Mouse (Mus musculus): ENCODE measurements around the gene Ppp1r14b. TPM values are rescaled to one million over a fixed set of nuclear protein-coding genes. Genes with fewer than 3 reads are reported as not detected.

Gene Ppp1r14b
- polyA plus RNA-seq, 1 experiment = 47.1 TPM

DNA sequence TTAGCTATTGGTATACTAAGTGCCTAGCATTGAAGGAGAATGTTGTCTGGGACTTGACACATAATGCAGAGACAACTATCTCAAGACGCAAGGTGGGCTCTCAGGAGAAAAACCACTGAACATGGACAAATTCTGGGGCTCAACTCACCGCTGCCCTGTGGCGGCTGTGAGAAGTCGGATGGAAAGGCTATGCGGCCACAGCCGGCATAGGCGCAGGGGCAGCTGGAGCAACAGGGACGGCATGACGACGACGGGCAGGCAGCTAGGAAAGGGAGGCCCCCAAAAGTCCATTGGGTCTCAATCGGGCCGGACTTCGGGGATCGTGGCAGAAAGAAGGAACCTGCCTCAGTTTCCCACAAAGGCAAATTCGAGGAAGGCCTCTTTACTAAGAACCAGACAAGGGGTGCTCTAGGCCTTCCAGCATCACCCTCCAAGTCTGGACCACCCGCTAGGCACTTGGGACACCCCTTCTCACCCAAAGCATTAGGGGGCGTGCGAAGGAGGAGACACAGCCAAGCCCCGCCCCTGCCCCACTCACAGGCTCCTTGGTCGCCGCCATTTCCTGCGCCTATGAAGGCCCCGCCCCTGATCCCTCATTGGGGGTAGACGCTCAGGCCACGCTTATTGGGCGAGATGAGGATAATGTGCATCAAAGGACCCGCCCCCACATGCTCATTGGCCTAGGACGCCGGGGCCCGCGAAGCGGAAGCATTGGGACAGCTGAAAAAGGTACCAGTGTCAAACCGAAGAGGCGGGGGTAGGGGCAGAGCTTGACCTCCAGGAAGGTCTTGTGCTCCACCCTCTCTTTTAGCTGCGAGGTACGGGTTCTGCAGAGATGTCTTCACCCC, 17.5 kb downstream of the Ppp1r14b start, which contains the start of gene Dnajc4:
TSS of gene Dnajc4 (minus strand) at position 562 of the 848 bp plus-strand sequence.
- TF ChIP-seq POLR2A (IDR thresholded peaks at IDR 0.05; ENCODE audit: borderline replicate concordance, extremely low read depth, low read depth, low read length) (peak; percentile 56; the same call in 1 of the 2 replicates), CTCF (IDR thresholded peaks at IDR 0.05; ENCODE audit: insufficient read depth, low read length) (no peak)
- DNase-seq = peak; percentile 91
- H3K4me1 ChIP-seq (ENCODE audit: control insufficient read depth, insufficient read depth, low read length) = peaks cover 23% of the 10 kb centered on the region
- 1% methylated on average over 37 of the region's 37 CpGs for WGBS
- H3K4me3 ChIP-seq (replicated peaks; ENCODE audit: extremely low read depth, low read depth, low read length) = peak within 1 kb of the TSS; percentile 94

- Histone ChIP-seq H3K4me1 (ENCODE audit: control insufficient read depth, insufficient read depth, low read length) (peaks cover 19% of the 10 kb centered on the region), H3K4me3 (replicated peaks; ENCODE audit: extremely low read depth, low read depth, low read length) (peak overlapping the region; percentile 75)
- no peak for DNase-seq
- 63% methylated on average over 14 of the region's 14 CpGs for WGBS
- TF ChIP-seq CTCF (IDR thresholded peaks at IDR 0.05; ENCODE audit: insufficient read depth, low read length) (no peak), POLR2A (IDR thresholded peaks at IDR 0.05; ENCODE audit: borderline replicate concordance, extremely low read depth, low read depth, low read length) (no peak)
Measured at GRCm38 (mm10) chr19:6993011-6993770, 18.4 kb downstream of the Ppp1r14b start.

DNA sequence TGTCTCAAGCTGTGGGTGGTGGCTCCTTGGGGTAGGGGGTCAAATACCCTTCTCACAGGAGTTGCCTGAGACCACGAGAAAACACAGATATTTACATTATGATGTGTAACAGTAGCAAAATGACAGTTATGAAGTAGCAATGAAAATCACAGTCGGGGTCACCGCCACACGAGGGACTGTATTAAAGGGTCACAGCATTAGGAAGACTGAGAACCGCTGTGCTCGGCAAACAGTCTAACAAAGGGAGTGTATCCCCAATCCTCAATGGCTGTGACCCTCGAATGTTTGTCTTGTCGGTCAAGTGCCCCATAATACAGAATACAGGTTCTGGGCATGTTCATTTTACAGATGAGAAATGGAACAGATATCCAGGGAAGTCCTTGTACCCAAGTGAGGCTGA, 19.2 kb downstream of the Ppp1r14b start:
- no peak for DNase-seq
- H3K4me3 ChIP-seq (replicated peaks; ENCODE audit: extremely low read depth, low read depth, low read length) = no peak overlapping the region
- H3K4me1 ChIP-seq (ENCODE audit: control insufficient read depth, insufficient read depth, low read length) = peaks cover 19% of the 10 kb centered on the region
- 84% methylated on average over 8 of the region's 8 CpGs for WGBS
- TF ChIP-seq POLR2A (IDR thresholded peaks at IDR 0.05; ENCODE audit: borderline replicate concordance, extremely low read depth, low read depth, low read length) (no peak), CTCF (IDR thresholded peaks at IDR 0.05; ENCODE audit: insufficient read depth, low read length) (no peak)

DNA sequence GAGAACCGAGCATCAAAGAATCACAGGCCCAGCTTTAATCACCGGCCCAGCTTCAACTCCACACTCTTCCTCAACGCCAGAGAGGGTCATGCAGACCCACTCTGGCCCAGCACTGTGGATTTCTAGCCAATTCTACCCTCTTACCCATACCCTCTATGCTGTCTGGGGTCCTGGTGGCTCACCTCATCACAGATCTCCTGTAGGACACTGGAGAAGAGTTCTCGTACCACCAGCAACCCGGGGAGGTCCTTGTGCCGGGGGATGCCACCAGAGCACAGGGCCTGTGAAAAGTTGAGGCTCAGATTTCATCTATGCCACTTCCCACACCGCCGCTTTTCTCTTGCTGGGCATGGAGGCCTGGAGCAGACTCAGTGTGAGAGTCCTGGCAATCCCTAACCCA, 19.7 kb downstream of the Ppp1r14b start:
- TF ChIP-seq POLR2A (IDR thresholded peaks at IDR 0.05; ENCODE audit: borderline replicate concordance, extremely low read depth, low read depth, low read length) (no peak), CTCF (IDR thresholded peaks at IDR 0.05; ENCODE audit: insufficient read depth, low read length) (no peak)
- no peak overlapping the region for H3K4me3 ChIP-seq (replicated peaks; ENCODE audit: extremely low read depth, low read depth, low read length)
- H3K4me1 ChIP-seq (ENCODE audit: control insufficient read depth, insufficient read depth, low read length) = peaks cover 19% of the 10 kb centered on the region
- no peak for DNase-seq
- WGBS = 84% methylated on average over 8 of the region's 8 CpGs

- TF ChIP-seq CTCF (IDR thresholded peaks at IDR 0.05; ENCODE audit: insufficient read depth, low read length) (no peak), POLR2A (IDR thresholded peaks at IDR 0.05; ENCODE audit: borderline replicate concordance, extremely low read depth, low read depth, low read length) (no peak)
- 39% methylated on average over 21 of the region's 21 CpGs for WGBS
- Histone ChIP-seq H3K4me1 (ENCODE audit: control insufficient read depth, insufficient read depth, low read length) (peaks cover 19% of the 10 kb centered on the region), H3K4me3 (replicated peaks; ENCODE audit: extremely low read depth, low read depth, low read length) (peak overlapping the region; percentile 42)
- no peak for DNase-seq
Measured at GRCm38 (mm10) chr19:6995255-6995991, 20.7 kb downstream of the Ppp1r14b start.

DNA sequence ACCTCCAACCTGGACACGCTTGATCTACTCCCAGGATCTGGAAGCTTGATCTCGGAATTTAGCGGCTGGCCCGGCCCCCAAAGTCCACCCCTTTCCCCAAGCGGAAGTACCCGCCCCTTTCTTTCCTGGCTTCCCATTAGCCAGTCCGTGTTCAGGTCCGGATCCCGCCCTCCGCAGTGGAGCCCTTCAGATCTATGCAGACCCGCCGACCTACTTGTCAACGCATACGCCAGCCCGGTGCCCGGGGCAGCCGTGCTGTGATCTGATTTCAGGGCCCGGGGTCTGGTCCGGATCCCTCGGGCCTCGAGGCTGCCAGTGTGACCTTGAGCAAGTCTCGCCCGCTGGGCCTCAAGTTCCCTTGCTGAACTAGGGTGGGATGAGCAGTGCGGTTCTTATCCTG, 21.2 kb downstream of the Ppp1r14b start, which contains the start of the genes Nudt22 and Trpt1:
TSS of gene Nudt22 (minus strand) at position 112 of the 400 bp plus-strand sequence.
TSS of gene Trpt1 (plus strand) at position 126 of the 400 bp plus-strand sequence.
- TF ChIP-seq POLR2A (IDR thresholded peaks at IDR 0.05; ENCODE audit: borderline replicate concordance, extremely low read depth, low read depth, low read length) (peak; percentile 85; the same call in 1 of the 2 replicates), CTCF (IDR thresholded peaks at IDR 0.05; ENCODE audit: insufficient read depth, low read length) (no peak)
- H3K4me1 ChIP-seq (ENCODE audit: control insufficient read depth, insufficient read depth, low read length) = peaks cover 19% of the 10 kb centered on the region

GRCm38 (mm10) chr19:6997721-6998290, 23.0 kb downstream of the Ppp1r14b start:
- Histone ChIP-seq H3K4me3 (replicated peaks; ENCODE audit: extremely low read depth, low read depth, low read length) (no peak overlapping the region), H3K4me1 (ENCODE audit: control insufficient read depth, insufficient read depth, low read length) (peaks cover 15% of the 10 kb centered on the region)
- TF ChIP-seq POLR2A (IDR thresholded peaks at IDR 0.05; ENCODE audit: borderline replicate concordance, extremely low read depth, low read depth, low read length) = no peak
- no peak for TF ChIP-seq CTCF (IDR thresholded peaks at IDR 0.05; ENCODE audit: insufficient read depth, low read length)
- DNase-seq = no peak
- WGBS = 86% methylated on average over 9 of the region's 9 CpGs

More for the DNA sequence above, 21.2 kb downstream of the Ppp1r14b start, which contains the start of the genes Nudt22 and Trpt1:
- DNase-seq = peak; percentile 86
- under 1% methylated on average over 24 of the region's 24 CpGs for WGBS
- H3K4me3 ChIP-seq (replicated peaks; ENCODE audit: extremely low read depth, low read depth, low read length) = peak within 1 kb of the TSS; percentile 62

- no peak for TF ChIP-seq POLR2A (IDR thresholded peaks at IDR 0.05; ENCODE audit: borderline replicate concordance, extremely low read depth, low read depth, low read length)
- no peak for TF ChIP-seq CTCF (IDR thresholded peaks at IDR 0.05; ENCODE audit: insufficient read depth, low read length)
- H3K4me3 ChIP-seq (replicated peaks; ENCODE audit: extremely low read depth, low read depth, low read length) = no peak overlapping the region
- DNase-seq = no peak
- H3K4me1 ChIP-seq (ENCODE audit: control insufficient read depth, insufficient read depth, low read length) = peaks cover 12% of the 10 kb centered on the region
- 91% methylated on average over 19 of the region's 19 CpGs for WGBS
Measured at GRCm38 (mm10) chr19:6999360-7000063, 24.7 kb downstream of the Ppp1r14b start.
